Mouse (Mus musculus) thymus, postnatal 25 days (tissue): ENCODE results near the gene Usp39.

Experiments used
- DNase-seq: peaks from one replicate; pipeline ENCODE4 v3.0.0; 2022

Gene Usp39

GRCm38 (mm10) chr6:72371147-72371546 is 26.2 kb upstream of the Usp39 start:
- no peak for DNase-seq

DNA sequence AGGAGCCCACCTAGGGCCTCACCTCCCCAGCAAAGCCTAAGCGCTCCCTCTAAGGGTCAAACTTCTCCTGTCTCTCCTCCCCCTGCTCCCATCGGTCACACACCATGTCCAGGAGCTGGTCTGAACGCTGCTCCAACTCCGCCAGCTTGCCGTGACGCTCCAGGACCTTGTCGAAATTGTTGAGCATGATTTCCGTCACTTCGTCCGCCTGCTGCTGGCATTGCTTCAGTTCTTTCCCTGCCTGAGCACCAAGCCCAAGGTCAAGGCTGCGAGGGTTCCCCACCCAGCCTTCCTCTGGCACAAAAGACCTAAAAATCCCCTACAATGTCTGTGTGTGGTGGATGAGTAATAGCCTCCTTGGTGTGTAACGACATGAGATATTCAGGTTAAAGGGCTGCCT is 25.1 kb upstream of the Usp39 start:
- no peak for DNase-seq

DNA sequence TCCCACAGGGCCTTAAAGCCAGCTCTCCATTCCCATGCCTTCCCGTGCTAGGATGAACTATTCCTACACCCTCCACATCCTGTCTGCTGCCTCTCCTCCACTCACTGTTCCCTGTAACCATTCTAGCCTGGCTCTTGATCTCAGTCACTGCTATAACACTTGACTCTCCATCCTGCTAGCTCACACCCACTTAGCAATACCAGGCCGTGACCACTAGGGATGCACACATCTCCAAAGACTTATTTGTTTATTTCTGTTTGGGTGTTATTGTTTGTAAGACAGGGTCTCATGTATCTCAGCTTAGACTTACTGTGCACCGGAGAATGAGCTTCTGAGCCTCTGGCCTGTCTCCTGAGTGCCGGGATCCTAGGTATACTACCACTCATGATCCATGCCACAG is 24.6 kb upstream of the Usp39 start:
- no peak for DNase-seq

DNA sequence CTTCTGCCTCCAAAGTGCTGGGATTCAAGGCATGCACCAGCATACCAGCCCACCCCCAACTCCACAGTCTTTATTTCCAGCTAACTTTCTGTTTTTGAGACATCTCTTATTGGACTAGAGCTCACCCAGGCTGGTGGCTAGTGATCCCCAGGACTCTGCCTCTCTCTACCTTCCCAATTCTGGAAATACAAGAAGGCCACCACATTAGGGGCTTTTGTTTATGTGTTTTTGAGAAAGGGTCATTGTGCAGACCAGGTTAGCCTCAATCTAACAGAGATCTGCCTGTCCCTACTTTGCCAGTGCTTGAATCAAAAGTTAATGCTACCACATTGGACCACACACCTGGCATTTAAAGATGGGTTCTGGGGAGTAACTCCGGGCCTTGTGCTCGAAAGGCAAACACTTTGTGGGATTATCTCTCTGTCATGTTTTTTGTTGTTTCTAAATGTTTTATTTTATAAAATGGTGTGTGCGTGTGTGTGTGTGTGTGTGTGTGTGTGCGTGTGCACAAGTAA is 22.5 kb upstream of the Usp39 start:
- DNase-seq: no peak

DNA sequence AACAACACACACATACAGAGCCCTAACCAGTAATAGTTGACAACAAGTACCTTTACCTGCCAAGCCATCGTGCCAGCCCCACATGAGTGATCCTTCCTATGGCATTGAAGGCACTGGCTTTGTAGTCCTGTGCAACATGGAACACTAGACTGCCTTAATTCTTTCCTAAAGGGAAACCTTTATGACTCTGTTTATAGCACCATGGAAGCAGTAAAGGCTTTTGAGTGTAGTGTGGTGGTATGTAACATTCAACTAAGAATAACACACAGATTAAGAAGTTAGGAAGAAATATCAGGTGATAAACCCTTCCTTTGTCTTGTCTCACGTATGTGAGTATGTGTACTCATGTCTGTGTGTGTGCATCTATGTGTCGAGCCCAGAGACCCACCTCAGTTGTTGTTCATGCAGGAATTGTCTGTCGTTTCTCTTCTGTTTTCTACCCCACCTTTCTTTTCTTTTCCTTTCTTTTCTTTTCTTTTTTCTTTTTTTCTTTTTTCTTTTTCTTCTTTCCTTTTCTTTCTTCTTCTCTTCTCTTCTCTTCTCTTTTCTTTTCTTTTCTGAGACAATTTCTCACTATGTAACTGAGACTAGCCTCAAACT is 22.0 kb upstream of the Usp39 start, which contains the start of gene Rnf181:
Gene Rnf181, minus strand, starts transcription at position 113 of the 600 bp plus-strand sequence.
- DNase-seq: no peak

DNA sequence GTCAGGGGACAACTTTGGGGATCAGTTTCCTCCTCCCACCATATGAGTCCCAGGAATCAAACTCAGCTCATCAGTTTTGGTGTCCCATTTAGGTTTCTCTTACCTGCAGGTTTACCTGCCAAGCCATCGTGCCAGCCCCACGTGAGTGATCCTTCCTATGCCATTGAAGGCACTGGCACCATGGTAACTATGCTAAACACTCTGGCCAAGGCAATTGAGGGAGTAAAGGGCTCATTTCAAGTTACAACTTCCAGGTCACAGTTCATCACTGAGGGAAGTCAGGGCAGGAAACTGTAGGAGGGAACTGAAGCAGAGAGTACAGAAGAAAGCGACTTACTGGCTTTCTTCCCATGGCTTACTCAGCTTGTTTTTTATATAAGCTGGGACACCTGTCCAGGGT is 21.3 kb upstream of the Usp39 start:
- DNase-seq: no peak

DNA sequence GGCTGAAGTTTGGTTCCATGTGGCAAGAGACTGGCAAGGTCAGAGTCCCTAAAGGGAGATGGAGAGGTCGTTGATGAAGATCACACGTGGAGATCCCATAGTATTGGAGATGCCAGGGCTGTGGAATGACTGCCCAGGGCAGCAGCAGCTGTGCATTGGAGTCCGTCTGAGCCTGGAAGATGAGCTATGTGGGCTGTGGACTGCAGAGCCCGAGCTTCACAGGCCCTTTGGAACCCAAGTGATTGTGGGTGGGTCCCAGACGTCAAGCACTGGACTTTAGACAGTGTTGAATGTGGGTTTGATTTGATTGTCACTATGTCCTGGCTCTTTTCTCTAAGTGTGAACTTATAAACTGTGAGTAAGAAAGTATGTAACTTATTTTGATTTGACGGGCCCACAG is 20.0 kb upstream of the Usp39 start:
- no peak for DNase-seq

DNA sequence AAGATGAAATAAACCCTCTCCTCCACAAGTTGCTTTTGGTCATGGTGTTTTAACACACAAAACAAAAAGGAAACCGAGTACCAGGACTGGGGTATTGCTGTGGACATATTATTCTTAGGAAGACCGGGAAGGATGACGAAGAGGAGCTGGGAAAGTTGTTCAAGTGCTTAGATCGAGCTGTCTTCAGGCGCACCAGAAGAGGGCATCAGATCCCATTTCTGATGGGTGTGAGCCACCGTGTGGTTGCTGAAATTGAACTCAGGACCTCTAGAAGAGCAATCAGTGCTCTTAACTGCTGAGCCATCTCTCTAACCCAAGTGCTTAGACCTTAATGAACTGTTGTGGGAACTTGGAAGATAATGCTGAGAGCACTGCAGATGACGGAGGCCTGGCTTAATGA is 19.0 kb upstream of the Usp39 start:
- DNase-seq: no peak

- DNase-seq: peak; percentile 95
Measured at GRCm38 (mm10) chr6:72362132-72363028, 17.4 kb upstream of the Usp39 start.

GRCm38 (mm10) chr6:72361121-72361551 is 16.2 kb upstream of the Usp39 start:
- DNase-seq: no peak

DNA sequence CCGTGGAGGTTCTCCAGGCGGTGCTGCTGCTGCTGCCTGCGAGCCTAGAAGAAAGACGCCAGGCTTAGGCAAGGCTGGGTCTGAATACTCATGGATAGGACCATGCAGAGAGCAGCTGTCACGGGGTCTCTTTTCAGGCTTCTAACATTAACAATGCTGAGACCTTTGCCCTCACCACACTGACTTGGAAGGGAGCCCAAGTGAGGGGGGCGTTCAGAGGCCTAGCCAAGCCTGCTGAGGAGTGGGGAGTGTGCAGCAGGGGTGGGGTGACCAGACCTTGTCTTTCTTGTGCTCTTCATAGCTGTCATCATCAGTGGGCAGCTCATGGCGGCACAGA is 15.6 kb upstream of the Usp39 start:
- DNase-seq: no peak

- DNase-seq: no peak
Measured at GRCm38 (mm10) chr6:72359891-72360598, 15.1 kb upstream of the Usp39 start.

GRCm38 (mm10) chr6:72359343-72359742 is 14.4 kb upstream of the Usp39 start:
- DNase-seq: no peak

DNA sequence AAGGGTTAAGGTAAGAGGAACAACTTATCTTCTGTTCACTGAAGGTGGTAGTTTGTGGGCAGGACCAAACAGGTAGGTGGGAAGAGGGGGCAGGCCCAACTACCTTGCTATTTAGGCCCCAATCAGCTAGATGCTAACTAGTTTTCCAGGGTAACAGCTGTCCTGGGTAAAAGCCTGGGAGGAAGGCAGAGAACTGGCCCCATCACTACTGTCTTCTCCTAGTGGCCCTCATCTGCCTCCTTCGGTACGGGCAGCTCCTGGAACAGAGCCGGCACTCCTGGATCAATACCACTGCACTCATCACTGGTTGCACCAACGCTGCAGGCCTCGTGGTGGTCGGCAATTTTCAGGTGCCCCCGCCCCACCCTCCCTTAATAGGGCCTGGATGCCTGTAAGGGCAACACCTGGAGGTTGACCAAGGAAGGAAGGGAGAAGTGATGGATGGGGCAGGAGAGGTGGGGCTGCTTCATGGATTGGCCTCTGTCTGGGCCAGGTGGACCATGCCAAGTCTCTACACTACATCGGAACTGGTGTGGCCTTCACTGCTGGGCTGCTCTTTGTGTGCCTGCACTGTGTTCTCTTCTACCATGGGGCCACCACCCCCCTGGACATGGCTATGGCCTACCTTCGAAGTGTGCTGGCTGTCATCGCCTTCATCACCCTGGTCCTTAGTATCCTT is 13.2 kb upstream of the Usp39 start:
- no peak for DNase-seq

GRCm38 (mm10) chr6:72357164-72358079 is 12.4 kb upstream of the Usp39 start:
- no peak for DNase-seq

DNA sequence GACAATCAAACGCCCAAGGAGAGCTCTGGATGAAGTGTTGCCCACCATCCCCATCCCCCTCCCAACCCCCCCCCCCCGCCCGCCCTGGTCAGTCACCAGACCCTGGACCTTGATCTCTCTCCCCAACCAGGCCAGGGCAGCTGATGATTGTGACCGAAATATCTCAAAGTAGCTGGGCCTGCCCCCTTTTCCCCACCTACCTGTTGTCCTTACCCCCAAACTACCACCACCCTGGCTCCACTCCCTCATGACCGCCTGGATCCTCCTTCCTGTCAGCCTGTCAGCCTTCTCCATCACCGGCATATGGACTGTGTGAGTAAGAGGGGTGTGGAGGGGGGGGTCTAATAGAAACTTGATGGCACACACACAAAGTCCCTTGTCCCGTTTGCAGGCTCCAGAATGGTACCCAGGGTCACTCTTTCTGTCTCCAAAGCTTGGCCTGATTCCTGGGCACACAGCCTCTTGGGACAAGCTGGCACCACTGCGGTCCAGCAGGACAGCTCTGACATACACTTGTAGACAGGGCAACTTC is 11.1 kb upstream of the Usp39 start:
- DNase-seq: no peak

DNA sequence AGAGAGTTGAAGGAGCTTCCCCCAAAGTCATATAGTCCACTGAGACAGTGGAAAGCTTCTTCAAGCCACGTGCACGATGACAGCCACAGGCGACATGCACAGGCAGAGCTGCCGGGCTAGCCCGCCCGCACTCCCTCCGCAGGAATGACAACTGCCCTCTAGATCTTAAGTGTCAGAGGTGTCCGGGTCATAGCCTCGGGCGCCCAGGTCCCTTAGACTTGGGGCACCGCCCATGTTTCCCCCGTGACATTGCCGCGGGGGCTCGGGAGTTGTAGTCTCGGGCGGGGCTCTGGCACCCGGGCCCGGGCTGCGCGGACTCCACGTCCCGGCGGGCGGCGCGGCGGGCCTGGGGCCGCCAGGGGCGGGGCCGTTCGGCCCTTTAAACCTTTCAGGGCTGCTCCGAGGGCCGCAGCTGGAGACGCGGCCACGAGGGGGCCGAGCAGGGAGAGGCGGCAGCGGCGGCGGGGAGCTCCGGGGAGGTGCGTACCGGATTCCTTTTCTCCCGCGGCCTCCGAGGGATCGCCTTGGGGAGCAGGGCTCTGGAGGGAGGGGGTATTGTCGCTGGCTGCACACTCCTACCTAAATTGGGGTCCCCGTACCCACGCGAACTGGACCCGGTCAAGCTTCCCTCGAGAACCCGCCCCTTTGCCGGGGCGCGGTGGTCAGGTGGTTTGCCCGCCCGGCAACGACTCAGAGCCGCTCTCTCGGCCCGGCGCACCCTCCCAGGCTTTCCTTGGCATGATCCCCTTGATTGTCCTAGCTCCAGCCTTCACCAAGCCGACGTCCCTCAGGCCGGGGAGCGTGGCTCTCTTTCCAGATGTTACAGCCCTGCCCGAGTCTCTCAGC is 10.3 kb upstream of the Usp39 start, which contains the start of gene Tmem150a:
Gene Tmem150a, plus strand, starts transcription at position 382 of the 846 bp plus-strand sequence.
- peak; percentile 36 for DNase-seq

DNA sequence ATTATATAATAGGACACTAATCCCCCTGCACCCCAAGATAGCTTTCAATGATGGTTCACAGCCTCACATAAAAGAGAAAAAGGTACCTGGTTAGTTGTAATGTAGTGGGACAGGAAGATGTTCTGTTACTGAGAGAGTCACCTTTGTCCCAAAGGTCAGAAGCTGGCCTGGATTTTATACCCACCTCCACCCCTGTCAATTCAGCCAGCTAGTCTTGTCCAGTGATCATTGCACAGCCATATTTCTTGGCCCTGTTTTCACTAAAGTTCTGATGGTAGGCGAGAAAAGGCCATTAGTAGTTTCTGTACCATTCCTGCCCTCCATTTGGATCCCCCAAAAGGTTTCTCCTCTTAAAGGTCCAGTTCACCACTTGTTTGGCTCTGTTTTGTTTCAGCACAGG is 9.0 kb upstream of the Usp39 start:
- no peak for DNase-seq

DNA sequence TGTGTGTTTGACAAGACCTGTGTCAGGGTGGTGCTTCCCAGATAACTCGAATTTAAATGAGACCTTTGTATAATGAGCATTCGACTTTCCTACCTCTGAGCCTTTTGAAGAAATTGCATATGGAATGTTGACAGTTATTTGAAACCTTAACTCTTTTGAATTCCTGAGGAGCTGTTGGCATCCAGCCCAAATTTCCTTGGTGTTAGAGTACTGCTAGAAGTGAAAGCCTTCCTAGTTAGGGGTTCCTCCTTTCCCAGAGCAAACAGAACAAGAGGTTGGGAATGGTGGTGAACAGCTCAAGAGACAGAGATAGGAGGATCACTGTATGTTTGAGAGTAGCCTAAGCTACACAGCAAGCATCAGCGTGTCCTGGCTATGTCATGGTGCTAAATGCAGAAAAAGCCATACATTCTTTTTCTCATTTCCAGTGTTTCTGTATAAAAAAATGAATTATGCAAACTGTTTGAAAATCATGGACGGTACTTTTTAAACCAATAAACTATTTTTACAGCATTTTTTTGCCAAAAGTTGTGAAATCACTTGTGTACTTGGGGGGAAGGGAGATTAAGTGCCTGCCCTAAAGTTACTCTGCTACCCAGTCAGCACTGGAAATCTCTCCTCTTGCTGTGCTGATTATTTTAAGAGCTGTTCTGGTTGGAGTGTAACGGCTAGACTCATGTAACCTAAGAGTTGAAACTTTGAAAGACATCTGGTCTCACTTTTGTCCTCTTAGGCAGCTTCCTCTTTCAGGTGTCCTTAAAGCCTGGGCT is 7.8 kb upstream of the Usp39 start:
- no peak for DNase-seq

DNA sequence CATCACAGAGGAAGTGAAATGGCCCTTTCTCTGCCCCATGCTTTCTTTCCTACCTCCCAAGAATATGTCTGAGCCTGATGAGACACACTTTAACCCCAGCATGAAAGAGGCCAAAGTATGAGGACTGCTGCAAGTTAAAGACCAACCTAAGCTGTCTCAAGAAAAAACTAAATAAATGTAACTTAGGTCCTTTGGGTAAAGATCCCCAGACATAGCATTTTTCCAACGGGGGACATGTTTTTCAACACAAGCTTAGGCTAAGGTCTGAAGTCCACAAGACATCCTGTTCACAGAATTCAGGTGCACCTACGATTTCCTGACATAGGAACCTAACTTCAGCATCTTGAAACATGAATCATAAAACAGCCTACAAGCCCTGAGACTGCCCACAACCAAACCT is 5.2 kb upstream of the Usp39 start:
- DNase-seq: no peak
